Mouse (Mus musculus): ENCODE data around the gene 4930470P17Rik.

DNA sequence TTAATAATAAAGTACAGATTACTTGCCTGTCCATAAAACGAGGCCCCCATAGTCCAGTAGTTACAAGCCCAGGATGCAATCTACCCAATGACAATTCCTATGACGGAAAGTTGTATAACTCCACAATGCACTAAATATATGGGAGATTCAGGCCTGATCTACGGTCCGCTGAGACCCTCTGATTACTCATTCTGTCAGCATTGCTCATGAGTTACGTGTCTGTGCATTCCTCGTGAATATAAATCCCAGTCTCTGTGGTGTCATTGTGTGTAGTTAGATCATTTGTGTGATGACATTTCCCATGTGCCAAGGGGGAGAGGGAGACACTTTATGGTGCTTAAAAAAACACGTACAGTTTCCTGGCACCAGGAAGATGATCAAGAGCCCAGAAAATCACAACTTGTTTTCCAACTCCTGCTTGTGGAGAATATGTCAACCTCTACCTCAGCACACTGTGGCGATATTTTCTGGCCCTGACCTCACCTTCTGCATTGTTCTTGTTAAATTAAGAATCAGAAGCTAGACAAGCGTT lies 13.4 kb downstream of the 4930470P17Rik start:
- TF ChIP-seq USF1 (IDR thresholded peaks at IDR 0.05; ENCODE audit: low read depth) (no peak), CTCF (IDR thresholded peaks at IDR 0.05; ENCODE audit: control insufficient read depth, insufficient read depth, insufficient read length) (no peak), CEBPB (IDR thresholded peaks at IDR 0.05; ENCODE audit: low read depth) (no peak), MYOG (IDR thresholded peaks at IDR 0.05; ENCODE audit: control insufficient read depth, extremely low read depth, insufficient read length) (no peak), MYOD1 (IDR thresholded peaks at IDR 0.05; ENCODE audit: control insufficient read depth, insufficient read length, low read depth) (no peak)
